Mouse (Mus musculus) MEL (cell line): ENCODE measurements at regions not wholly inside any gene's neighbourhood (a gene's known extent, or its start where the extent isn't known, plus 50 kb on each side); places are given as distances from the start of the nearest gene placed in this dataset.

Experiments
- DNase-seq: peaks from one replicate; pipeline ENCODE4 v3.0.0; 2011; ENCODE audit warnings: low read depth, low spot score
- H3K27ac ChIP-seq: 2 replicates; pipeline ENCODE4 v1.5.1; 2012; ENCODE audit warnings: low read depth, mild to moderate bottlenecking, control low read depth, low read length, moderate library complexity; ENCODE audit not compliant: control insufficient read depth
- H3K27me3 ChIP-seq, 2 experiments: fragments of 150-350 bp in 1 of 2; sonication (generic) in 1 of 2; 2 replicates each; pipeline ENCODE4 v1.6.1; 2012; ENCODE audit warnings: low read length in 2 of 2, mild to moderate bottlenecking in 2 of 2, improper control_type of control experiment in 1 of 2, moderate library complexity in 1 of 2; ENCODE audit not compliant: insufficient read depth in 2 of 2, control insufficient read depth in 1 of 2
- H3K36me3 ChIP-seq, 2 experiments: 2 replicates each; pipeline ENCODE4 v1.6.1; 2012 to 2014; ENCODE audit warnings: low read length in 2 of 2, improper control_type of control experiment in 1 of 2, inconsistent platforms in 1 of 2, mild to moderate bottlenecking in 1 of 2; ENCODE audit not compliant: insufficient read depth in 2 of 2, control insufficient read depth in 1 of 2
- H3K4me1 ChIP-seq, 2 experiments: fragments of 150-350 bp in 1 of 2; sonication (generic) in 1 of 2; 2 replicates each; pipeline ENCODE4 v1.6.1; 2012; ENCODE audit warnings: low read length in 2 of 2, improper control_type of control experiment in 1 of 2, mild to moderate bottlenecking in 1 of 2; ENCODE audit not compliant: insufficient read depth in 2 of 2, control insufficient read depth in 1 of 2
- H3K4me3 ChIP-seq, 2 experiments: fragments of 150-350 bp in 1 of 2; sonication (generic) in 1 of 2; 2 replicates each; pipeline ENCODE4 v1.5.1; 2012; ENCODE audit warnings: low read depth in 2 of 2, low read length in 2 of 2, mild to moderate bottlenecking in 2 of 2, moderate library complexity in 2 of 2, control low read depth in 1 of 2, improper control_type of control experiment in 1 of 2; ENCODE audit not compliant: control insufficient read depth in 1 of 2, insufficient read depth in 1 of 2
- H3K79me2 ChIP-seq: 2 replicates; pipeline ENCODE4 v1.6.1; 2012; ENCODE audit warnings: mild to moderate bottlenecking, low read length, moderate library complexity; ENCODE audit not compliant: control insufficient read depth, poor library complexity, insufficient read depth
- H3K9ac ChIP-seq: 2 replicates; pipeline ENCODE4 v1.6.1; 2012; ENCODE audit warnings: low read depth, mild to moderate bottlenecking, control low read depth, low read length, moderate library complexity; ENCODE audit not compliant: control insufficient read depth, poor library complexity, severe bottlenecking
- H3K9me3 ChIP-seq: fragments of 150-350 bp; sonication (generic); replicated peaks from 2 replicates; pipeline ENCODE4 v1.6.1; 2012; ENCODE audit warnings: mild to moderate bottlenecking, low read length, improper control_type of control experiment, moderate library complexity; ENCODE audit not compliant: insufficient read depth
- CHD1 ChIP-seq: IDR thresholded peaks from 2 replicates; pipeline ENCODE4 v1.6.1; 2012; ENCODE audit warnings: low read depth, mild to moderate bottlenecking, inconsistent platforms, low read length, improper control_type of control experiment
- ELF1 ChIP-seq: IDR thresholded peaks from 2 replicates; pipeline ENCODE4 v1.6.1; 2014; ENCODE audit warnings: low read depth, mild to moderate bottlenecking, inconsistent platforms, low read length, improper control_type of control experiment, moderate library complexity
- EP300 ChIP-seq, 2 experiments: IDR thresholded peaks; 2 replicates each; pipeline ENCODE4 v1.6.1; 2011; ENCODE audit warnings: improper control_type of control experiment in 2 of 2, low read length in 2 of 2, low read depth in 1 of 2, mild to moderate bottlenecking in 1 of 2
- JUND ChIP-seq: IDR thresholded peaks from 2 replicates; pipeline ENCODE4 v1.6.1; 2011; ENCODE audit warnings: low read depth, mild to moderate bottlenecking, improper control_type of control experiment, low read length
- MXI1 ChIP-seq: IDR thresholded peaks from 2 replicates; pipeline ENCODE4 v1.6.1; 2011; ENCODE audit warnings: mild to moderate bottlenecking, low read depth, low read length, improper control_type of control experiment
- NELFE ChIP-seq: IDR thresholded peaks from 2 replicates; pipeline ENCODE4 v1.6.1; 2011; ENCODE audit warnings: low read depth, low read length, improper control_type of control experiment
- NRF1 ChIP-seq: IDR thresholded peaks from 2 replicates; pipeline ENCODE4 v1.6.1; 2014; ENCODE audit warnings: low read depth, mild to moderate bottlenecking, inconsistent platforms, low read length, improper control_type of control experiment, moderate library complexity; ENCODE audit not compliant: poor library complexity, insufficient read depth, severe bottlenecking
- POLR2A ChIP-seq, 2 experiments: IDR thresholded peaks; 2 replicates each; pipeline ENCODE4 v1.6.1; 2011 to 2012; ENCODE audit warnings: low read length in 2 of 2, mild to moderate bottlenecking in 2 of 2, control low read depth in 1 of 2, improper control_type of control experiment in 1 of 2, low read depth in 1 of 2, moderate library complexity in 1 of 2; ENCODE audit not compliant: control insufficient read depth in 1 of 2, insufficient read depth in 1 of 2, poor library complexity in 1 of 2
- RAD21 ChIP-seq: IDR thresholded peaks from 2 replicates; pipeline ENCODE4 v1.6.1; 2011; ENCODE audit warnings: mild to moderate bottlenecking, low read depth, low read length, improper control_type of control experiment
- RCOR1 ChIP-seq: IDR thresholded peaks from 2 replicates; pipeline ENCODE4 v1.6.1; 2012; ENCODE audit warnings: low read depth, mild to moderate bottlenecking, inconsistent platforms, low read length, improper control_type of control experiment
- TAL1 ChIP-seq: IDR thresholded peaks from 2 replicates; pipeline ENCODE4 v1.6.1; 2012; ENCODE audit warnings: mild to moderate bottlenecking, inconsistent platforms, low read length, moderate library complexity, mixed read lengths
- TBP ChIP-seq: IDR thresholded peaks from 2 replicates; pipeline ENCODE4 v1.8.0; 2011; ENCODE audit warnings: low read depth, low read length, improper control_type of control experiment
- TCF12 ChIP-seq: IDR thresholded peaks from 2 replicates; pipeline ENCODE4 v1.6.1; 2014; ENCODE audit warnings: low read depth, mild to moderate bottlenecking, inconsistent platforms, low read length, improper control_type of control experiment, moderate library complexity
- USF2 ChIP-seq, 2 experiments: IDR thresholded peaks; 2 replicates each; pipeline ENCODE4 v1.6.1; 2011 to 2012; ENCODE audit warnings: improper control_type of control experiment in 2 of 2, low read length in 2 of 2, borderline replicate concordance in 1 of 2, inconsistent platforms in 1 of 2, low read depth in 1 of 2, mild to moderate bottlenecking in 1 of 2; ENCODE audit not compliant: insufficient read depth in 1 of 2
- ZMIZ1 ChIP-seq: IDR thresholded peaks from 2 replicates; pipeline ENCODE4 v1.6.1; 2012; ENCODE audit warnings: low read depth, mild to moderate bottlenecking, inconsistent platforms, low read length, improper control_type of control experiment, moderate library complexity
- ZNF384 ChIP-seq: IDR thresholded peaks from 2 replicates; pipeline ENCODE4 v1.6.1; 2012; ENCODE audit warnings: low read depth, mild to moderate bottlenecking, inconsistent platforms, low read length, improper control_type of control experiment

GRCm38 (mm10) chr4:80027876-80028275 is 806.0 kb upstream of the Tyrp1 start:
- no peaks in the 10 kb centered on the region for H3K36me3 ChIP-seq
- TF ChIP-seq USF2 (IDR thresholded peaks at IDR 0.05; ENCODE audit: borderline replicate concordance in 1 of 2, insufficient read depth in 1 of 2, low read depth in 1 of 2, low read length in 2 of 2) (no peak), CHD1 (no peak), ZNF384 (no peak), RCOR1 (no peak), NRF1 (no peak), TCF12 (no peak), POLR2A (IDR thresholded peaks at IDR 0.05; ENCODE audit: control insufficient read depth in 1 of 2, insufficient read depth in 1 of 2, low read depth in 1 of 2, low read length in 2 of 2, poor library complexity in 1 of 2) (no peak)
- TF ChIP-seq, all 39 proteins: peak for 0
- no peak for DNase-seq
- Histone ChIP-seq H3K27ac (no peak overlapping the region), H3K9ac (no peak overlapping the region), H3K4me3 (no peak overlapping the region), H3K79me2 (no peaks in the 10 kb centered on the region), H3K9me3 (no peaks in the 10 kb centered on the region), H3K4me1 (no peaks in the 10 kb centered on the region), H3K27me3 (no peaks in the 10 kb centered on the region)

- no peaks in the 10 kb centered on the region for H3K79me2 ChIP-seq
- DNase-seq: no peak
- H3K4me1 ChIP-seq: no peaks in the 10 kb centered on the region
- no peak overlapping the region for H3K27ac ChIP-seq
- H3K4me3 ChIP-seq: no peak overlapping the region
- no peaks in the 10 kb centered on the region for H3K9me3 ChIP-seq
- TF ChIP-seq ELF1 (no peak), EP300 (IDR thresholded peaks at IDR 0.05; ENCODE audit: low read depth in 1 of 2, low read length in 2 of 2) (no peak), TBP (no peak), JUND (no peak), RAD21 (no peak), ZMIZ1 (no peak), NELFE (no peak), NRF1 (no peak), TAL1 (no peak), MXI1 (no peak)
- no peaks in the 10 kb centered on the region for H3K27me3 ChIP-seq
- H3K9ac ChIP-seq: no peak overlapping the region
- no peaks in the 10 kb centered on the region for H3K36me3 ChIP-seq
These were observed 786.0 kb upstream of the Tyrp1 start for GRCm38 (mm10) chr4:80047956-80048355.
